Mouse (Mus musculus): ENCODE measurements at regions not wholly inside any gene's neighbourhood (a gene's known extent, or its start where the extent isn't known, plus 50 kb on each side); places are given as distances from the start of the nearest gene placed in this dataset.
"Not testable (repeated sequence)": the region's sequence is repeated elsewhere in the genome, so short reads cannot be mapped to it uniquely, and the experiment has no call there.

DNA sequence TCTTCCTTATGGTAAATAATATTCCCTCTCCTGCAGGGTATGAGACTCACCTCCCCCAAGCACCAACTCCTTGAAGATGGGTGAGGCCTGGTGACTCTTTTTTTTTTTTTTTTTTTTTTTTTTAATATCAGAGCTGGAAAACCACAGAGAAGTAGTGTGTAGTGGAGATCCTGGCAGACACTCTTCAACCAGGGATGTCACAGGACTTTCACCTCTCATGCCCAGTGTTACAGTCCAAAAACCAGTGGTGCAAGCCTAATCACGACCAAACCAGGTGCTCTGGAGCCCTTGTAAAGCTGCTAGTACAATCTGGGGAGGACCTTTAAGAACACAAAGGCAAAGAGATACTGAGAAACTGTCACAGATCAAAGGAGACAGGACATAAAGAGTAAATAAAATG is 157.3 kb downstream of the Impad1 start:
- Histone ChIP-seq H3K36me3 (ENCODE audit: insufficient read depth) (no peaks in the 10 kb centered on the region), H3K4me2 (ENCODE audit: low read depth) (no peak overlapping the region), H3K9ac (no peak overlapping the region), H3K4me1 (ENCODE audit: insufficient read depth) (no peaks in the 10 kb centered on the region), H3K4me3 (ENCODE audit: low read depth, low read length) (no peak overlapping the region), H3K27ac (ENCODE audit: low read depth, low read length) (no peak overlapping the region), H3K9me3 (ENCODE audit: low read length) (no peaks in the 10 kb centered on the region), H3K27me3 (ENCODE audit: insufficient read depth, low read length) (no peaks in the 10 kb centered on the region)
- DNase-seq: no peak
- ATAC-seq: no peak
- WGBS: 38% methylated on average over 1 of the region's 1 CpGs
- TF ChIP-seq CTCF (IDR thresholded peaks at IDR 0.05; ENCODE audit: low read depth): no peak

DNA sequence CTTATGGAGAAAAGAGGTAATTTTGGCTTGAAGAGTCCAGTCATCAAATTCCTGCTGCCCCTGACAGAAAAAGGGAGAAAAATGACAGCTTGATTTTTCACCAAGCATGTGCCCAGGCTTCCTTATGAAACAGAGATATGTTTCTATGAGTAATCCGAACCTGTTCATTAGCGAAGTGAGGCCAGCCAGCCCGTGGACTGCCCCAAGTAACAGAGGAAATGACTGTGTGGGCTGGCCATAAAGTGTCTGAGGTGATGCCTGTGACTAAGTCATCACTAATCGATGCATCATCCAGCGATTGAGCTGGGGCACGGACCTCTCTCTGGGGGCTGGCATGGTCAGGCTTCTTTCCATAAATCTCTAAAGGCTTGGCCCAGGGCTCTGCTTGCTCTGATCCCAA is 157.8 kb downstream of the Impad1 start:
- Histone ChIP-seq H3K27me3 (ENCODE audit: insufficient read depth, low read length) (no peaks in the 10 kb centered on the region), H3K27ac (ENCODE audit: low read depth, low read length) (no peak overlapping the region), H3K9me3 (ENCODE audit: low read length) (no peaks in the 10 kb centered on the region), H3K9ac (no peak overlapping the region), H3K4me1 (ENCODE audit: insufficient read depth) (no peaks in the 10 kb centered on the region), H3K4me3 (ENCODE audit: low read depth, low read length) (no peak overlapping the region), H3K4me2 (ENCODE audit: low read depth) (no peak overlapping the region), H3K36me3 (ENCODE audit: insufficient read depth) (no peaks in the 10 kb centered on the region)
- no peak for TF ChIP-seq CTCF (IDR thresholded peaks at IDR 0.05; ENCODE audit: low read depth)
- ATAC-seq (no peak), DNase-seq (no peak)
- WGBS: 72% methylated on average over 6 of the region's 6 CpGs

DNA sequence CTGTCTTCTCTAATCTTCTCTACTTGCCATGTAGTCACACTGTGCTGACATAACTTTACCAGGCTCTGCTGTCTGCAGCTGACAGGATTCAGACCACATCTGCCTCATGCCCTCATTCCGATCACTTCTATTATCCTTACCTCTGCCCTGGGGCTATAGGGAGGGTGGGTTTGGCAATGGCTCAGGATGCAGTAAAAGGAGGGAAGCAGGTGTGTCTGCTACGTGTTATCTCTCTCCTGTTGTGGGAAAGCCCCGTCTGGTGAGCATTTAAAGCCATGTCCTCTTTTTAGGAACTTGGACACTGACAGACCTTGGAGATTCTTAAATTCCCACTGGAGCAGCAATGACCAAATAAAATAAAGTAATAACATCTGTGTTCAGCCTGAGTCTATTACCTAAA is 158.5 kb downstream of the Impad1 start:
- Histone ChIP-seq H3K27me3 (ENCODE audit: insufficient read depth, low read length) (no peaks in the 10 kb centered on the region), H3K9me3 (ENCODE audit: low read length) (no peaks in the 10 kb centered on the region), H3K4me2 (ENCODE audit: low read depth) (no peak overlapping the region), H3K9ac (no peak overlapping the region), H3K4me3 (ENCODE audit: low read depth, low read length) (no peak overlapping the region), H3K4me1 (ENCODE audit: insufficient read depth) (no peaks in the 10 kb centered on the region), H3K36me3 (ENCODE audit: insufficient read depth) (no peaks in the 10 kb centered on the region), H3K27ac (ENCODE audit: low read depth, low read length) (no peak overlapping the region)
- TF ChIP-seq CTCF (IDR thresholded peaks at IDR 0.05; ENCODE audit: low read depth): no peak
- DNase-seq: no peak
- WGBS: 64% methylated on average over 3 of the region's 3 CpGs
- ATAC-seq: no peak

DNA sequence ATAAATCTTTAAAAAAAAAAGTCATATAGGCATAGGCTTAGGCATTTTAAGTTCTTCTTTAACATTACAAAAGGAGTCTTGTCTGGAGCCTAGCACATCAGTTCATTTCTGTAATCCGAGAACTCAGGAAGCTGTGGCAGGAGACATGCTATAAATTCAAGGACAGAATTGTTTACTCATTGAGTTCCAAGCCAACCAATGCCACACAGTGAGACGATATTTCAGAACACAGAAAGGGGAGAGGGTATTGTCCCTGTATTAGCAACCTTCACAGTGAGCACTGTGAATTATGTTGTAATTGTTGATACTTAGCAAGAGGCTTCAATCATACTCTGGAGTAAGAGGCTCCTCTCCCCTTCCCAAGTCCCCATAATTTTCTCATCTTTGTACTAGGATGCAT is 162.4 kb downstream of the Impad1 start:
- Histone ChIP-seq H3K36me3 (ENCODE audit: insufficient read depth) (no peaks in the 10 kb centered on the region), H3K9ac (no peak overlapping the region), H3K27ac (ENCODE audit: low read depth, low read length) (no peak overlapping the region), H3K9me3 (ENCODE audit: low read length) (no peaks in the 10 kb centered on the region), H3K4me3 (ENCODE audit: low read depth, low read length) (no peak overlapping the region), H3K4me2 (ENCODE audit: low read depth) (no peak overlapping the region), H3K4me1 (ENCODE audit: insufficient read depth) (no peaks in the 10 kb centered on the region), H3K27me3 (ENCODE audit: insufficient read depth, low read length) (no peaks in the 10 kb centered on the region)
- 64% methylated on average over 2 of the region's 2 CpGs for WGBS
- no peak for DNase-seq
- no peak for ATAC-seq
- no peak for TF ChIP-seq CTCF (IDR thresholded peaks at IDR 0.05; ENCODE audit: low read depth)

DNA sequence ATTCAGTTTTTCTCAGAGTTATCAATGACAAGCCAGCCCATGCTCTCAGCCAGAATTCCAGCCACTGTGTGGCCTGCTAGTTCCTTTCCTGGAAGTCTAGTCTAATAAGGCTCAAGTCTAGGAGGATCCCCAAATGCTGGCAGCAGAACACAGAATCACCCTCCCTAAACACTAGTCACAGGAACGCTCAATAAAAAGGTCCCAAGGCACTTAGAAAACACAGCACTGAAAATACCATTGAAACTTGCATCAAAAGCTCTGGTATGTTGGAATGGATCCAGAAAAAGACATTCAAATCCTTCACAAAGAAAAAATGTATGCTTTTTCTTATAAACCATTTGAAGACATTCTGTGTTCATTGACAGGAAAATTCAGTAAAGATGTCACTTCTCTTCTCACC is 163.9 kb downstream of the Impad1 start:
- Histone ChIP-seq H3K4me2 (ENCODE audit: low read depth) (no peak overlapping the region), H3K9me3 (ENCODE audit: low read length) (no peaks in the 10 kb centered on the region), H3K27ac (ENCODE audit: low read depth, low read length) (no peak overlapping the region), H3K4me1 (ENCODE audit: insufficient read depth) (no peaks in the 10 kb centered on the region), H3K27me3 (ENCODE audit: insufficient read depth, low read length) (no peaks in the 10 kb centered on the region), H3K36me3 (ENCODE audit: insufficient read depth) (no peaks in the 10 kb centered on the region), H3K9ac (no peak overlapping the region), H3K4me3 (ENCODE audit: low read depth, low read length) (no peak overlapping the region)
- DNase-seq (no peak), ATAC-seq (no peak)
- 41% methylated on average over 1 of the region's 1 CpGs for WGBS
- TF ChIP-seq CTCF (IDR thresholded peaks at IDR 0.05; ENCODE audit: low read depth): no peak

DNA sequence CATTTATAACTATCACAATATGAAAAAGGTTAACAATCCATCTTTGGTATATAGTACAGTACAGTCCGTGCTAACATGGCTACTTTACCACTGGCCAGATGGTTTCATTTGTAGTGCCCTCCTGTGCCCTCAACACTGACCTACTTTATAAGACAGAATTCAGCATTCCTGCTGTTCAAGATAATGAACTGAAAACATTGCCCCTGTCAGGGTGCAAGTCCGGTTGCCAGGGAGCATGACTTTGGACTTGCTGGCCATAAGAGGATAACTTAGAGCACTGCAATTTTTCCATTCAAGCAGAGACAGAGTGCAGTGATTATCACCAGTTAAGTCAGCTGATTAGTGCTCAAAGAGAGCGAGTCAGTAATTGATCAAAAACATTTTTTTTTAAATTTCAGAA is 169.3 kb downstream of the Impad1 start:
- Histone ChIP-seq H3K4me1 (ENCODE audit: insufficient read depth) (no peaks in the 10 kb centered on the region), H3K27me3 (ENCODE audit: insufficient read depth, low read length) (no peaks in the 10 kb centered on the region), H3K4me3 (ENCODE audit: low read depth, low read length) (no peak overlapping the region), H3K9me3 (ENCODE audit: low read length) (no peaks in the 10 kb centered on the region), H3K36me3 (ENCODE audit: insufficient read depth) (no peaks in the 10 kb centered on the region), H3K4me2 (ENCODE audit: low read depth) (no peak overlapping the region), H3K9ac (no peak overlapping the region), H3K27ac (ENCODE audit: low read depth, low read length) (no peak overlapping the region)
- TF ChIP-seq CTCF (IDR thresholded peaks at IDR 0.05; ENCODE audit: low read depth): no peak
- ATAC-seq (no peak), DNase-seq (no peak)
- 66% methylated on average over 3 of the region's 3 CpGs for WGBS

DNA sequence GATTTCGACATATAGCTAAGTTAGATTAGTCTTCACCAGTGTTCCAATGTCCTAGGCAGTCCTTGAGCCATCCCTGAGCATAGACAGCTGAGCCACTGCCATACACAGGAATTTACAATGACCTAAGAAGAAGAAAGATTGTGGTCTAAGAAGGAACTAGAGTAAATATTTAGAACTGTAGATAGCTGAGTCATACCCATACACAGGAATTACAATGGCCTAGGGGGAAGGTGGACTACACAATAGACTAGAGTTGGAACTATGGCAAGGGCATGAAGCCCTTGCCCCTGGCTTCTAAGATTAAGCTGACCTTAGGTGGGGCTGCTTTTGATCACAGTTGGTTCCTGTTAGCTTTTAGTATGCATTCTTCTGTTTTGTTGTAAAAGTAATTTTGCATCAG is 173.0 kb downstream of the Impad1 start:
- not testable (repeated sequence) for H3K4me1 ChIP-seq (ENCODE audit: insufficient read depth); H3K36me3 ChIP-seq (ENCODE audit: insufficient read depth); H3K9ac ChIP-seq; H3K9me3 ChIP-seq (ENCODE audit: low read length); ATAC-seq; H3K4me2 ChIP-seq (ENCODE audit: low read depth); H3K4me3 ChIP-seq (ENCODE audit: low read depth, low read length); H3K27ac ChIP-seq (ENCODE audit: low read depth, low read length); H3K27me3 ChIP-seq (ENCODE audit: insufficient read depth, low read length); DNase-seq
- WGBS: 84% methylated on average over 1 of the region's 1 CpGs

DNA sequence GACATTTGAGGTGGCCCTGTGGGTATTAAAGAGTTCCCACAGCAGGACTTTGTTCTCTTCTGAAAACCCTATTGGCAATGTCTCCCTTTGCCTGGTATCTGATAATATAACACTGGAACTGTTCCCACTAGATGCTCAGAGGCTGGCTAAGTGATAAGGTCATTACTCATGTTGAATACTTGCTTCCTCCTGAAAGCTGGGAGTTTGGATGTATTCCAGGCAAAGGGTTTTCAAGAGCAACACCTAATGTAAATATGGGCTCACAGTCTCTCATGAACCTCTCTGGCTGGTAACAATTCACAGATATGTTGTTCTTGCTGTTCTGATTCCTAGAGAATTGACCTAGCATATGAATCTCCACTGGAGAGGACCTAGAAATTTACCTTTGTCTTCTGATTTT is 178.6 kb downstream of the Impad1 start:
- TF ChIP-seq CTCF (IDR thresholded peaks at IDR 0.05; ENCODE audit: low read depth): no peak
- no peak overlapping the region for H3K9ac ChIP-seq
- H3K4me2 ChIP-seq (ENCODE audit: low read depth): no peak overlapping the region
- no peaks in the 10 kb centered on the region for H3K4me1 ChIP-seq (ENCODE audit: insufficient read depth)
- DNase-seq (no peak), ATAC-seq (no peak)
- no peaks in the 10 kb centered on the region for H3K36me3 ChIP-seq (ENCODE audit: insufficient read depth)
- no peaks in the 10 kb centered on the region for H3K27me3 ChIP-seq (ENCODE audit: insufficient read depth, low read length)
- H3K9me3 ChIP-seq (ENCODE audit: low read length): no peaks in the 10 kb centered on the region
- no peak overlapping the region for H3K27ac ChIP-seq (ENCODE audit: low read depth, low read length)
- no peak overlapping the region for H3K4me3 ChIP-seq (ENCODE audit: low read depth, low read length)
